Comparison of ENCODE assay signal across 8 mouse cellular contexts in genomic region chr15:77834336-77835268, GRCm38 (mm10). TPM values are rescaled to one million over a fixed set of nuclear protein-coding genes. Genes with fewer than 3 reads are reported as not detected.
A peak's percentile ranks its signal among the peaks of the same experiment; 100 is the strongest.
DNase-seq lines count a peak whose midpoint lies in the region; ATAC-seq lines count a peak whose summit lies in the region.

No protein-coding gene starts in this region.

- ATAC-seq in intestine, embryonic 16.5 days, result no peak
- 0 out of 2 replicates have a peak, but pooled peaks have one; percentile 4 for ATAC-seq in megakaryocyte progenitor cell, adult 5-6 weeks (replicated peaks; ENCODE audit: poor library complexity)

- peak; percentile 1 to 9 for DNase-seq in cerebellum, adult 18-20 months
- DNase-seq in cerebellum, postnatal 10 days, result no peak
- DNase-seq in CD4-positive, CD25-positive, alpha-beta regulatory T cell, adult 2 months (ENCODE audit: low read depth, low spot score), result peak; percentile 85
- DNase-seq in ovary, postnatal 10 days (ENCODE audit: low spot score), result no peak
- no peak for DNase-seq in left cerebral cortex, postnatal 25 days (ENCODE audit: low spot score in 2 of 2)
- DNase-seq in cerebellum, adult 9-10 months, result no peak

- H3K9me3 ChIP-seq in intestine, embryonic 16.5 days (ENCODE audit: control insufficient read depth, low read length), result no peaks in the 10 kb centered on the region

- H3K36me3 ChIP-seq in intestine, embryonic 16.5 days (ENCODE audit: control insufficient read depth, insufficient read depth, low read length), result no peaks in the 10 kb centered on the region; the same call in 1 of the 2 replicates

- H3K27me3 ChIP-seq in intestine, embryonic 16.5 days (replicated peaks; ENCODE audit: control insufficient read depth, insufficient read depth, low read length), result no peaks in the 10 kb centered on the region

- peak overlapping the region; percentile 88 for H3K27ac ChIP-seq in intestine, embryonic 16.5 days (ENCODE audit: low read length)

- 69% methylated on average over 15 of the region's 15 CpGs for WGBS in intestine, embryonic 16.5 days

- H3K4me3 ChIP-seq in intestine, embryonic 16.5 days (ENCODE audit: low read length), result no peak overlapping the region

- H3K4me1 ChIP-seq in intestine, embryonic 16.5 days (ENCODE audit: control insufficient read depth, insufficient read depth, low read length), result peaks cover 89% of the 10 kb centered on the region

- intact Hi-C loops in left cerebral cortex, postnatal 25 days (cut with DNase I), result no loop called here

- peak overlapping the region; percentile 4; the same call in 1 of the 2 replicates for H3K9ac ChIP-seq in intestine, embryonic 16.5 days (ENCODE audit: low read depth, low read length)

- 0 out of 2 replicates have a peak overlapping the region, but pooled peaks have one; percentile 16 for H3K4me2 ChIP-seq in intestine, embryonic 16.5 days (ENCODE audit: low read depth, low read length)

RNA-seq across cellular contexts. Expression of gene Myh9, which starts 7.4 kb away (rescaled TPM):
- polyA plus RNA-seq in intestine, embryonic 16.5 days (2015; fragmentation: Nextera tagmentation; extraction: Ambion mirVana), result 39.1 and 43.8 TPM in 2 replicates
- total RNA-seq in megakaryocyte progenitor cell, adult 5-6 weeks (2015), result 167 and 191 TPM in 2 replicates
- 238 and 338 TPM in 2 replicates for total RNA-seq in megakaryocyte progenitor cell, adult 5-6 weeks (2017)
- 10 to 100 TPM; 69.9 to 75.5 TPM for total RNA-seq in left cerebral cortex, postnatal 25 days (2021)

Comparison
In these comparisons a context has a peak if more than half of its experiments do, and no peak if none do; other contexts are left out.
1. DNase-seq: peak in cerebellum, adult 18-20 months (2 of 2) and CD4-positive, CD25-positive, alpha-beta regulatory T cell, adult 2 months (single experiment); none in cerebellum, postnatal 10 days (0 of 2), ovary, postnatal 10 days (single experiment), left cerebral cortex, postnatal 25 days (0 of 2) and cerebellum, adult 9-10 months (single experiment).